Mouse (Mus musculus): ENCODE measurements at regions not wholly inside any gene's neighbourhood (a gene's known extent, or its start where the extent isn't known, plus 50 kb on each side); places are given as distances from the start of the nearest gene placed in this dataset.

- TF ChIP-seq CTCF (conservative IDR thresholded peaks at IDR 0.05; ENCODE audit: low read length) (no peak), POU5F1 (IDR thresholded peaks at IDR 0.05; ENCODE audit: borderline replicate concordance, low read length) (no peak)
These were observed 169.5 kb downstream of the Fam43a start for GRCm38 (mm10) chr16:30769007-30769442.
